Mouse (Mus musculus): Measurements from ENCODE around the gene Crim1. TPM values are rescaled to one million over a fixed set of nuclear protein-coding genes. Genes with fewer than 3 reads are reported as not detected.
"Not testable (repeated sequence)": the region's sequence is repeated elsewhere in the genome, so short reads cannot be mapped to it uniquely, and the experiment has no call there.

Gene Crim1
- polyA plus RNA-seq, 1 experiment = 1.7 TPM

DNA sequence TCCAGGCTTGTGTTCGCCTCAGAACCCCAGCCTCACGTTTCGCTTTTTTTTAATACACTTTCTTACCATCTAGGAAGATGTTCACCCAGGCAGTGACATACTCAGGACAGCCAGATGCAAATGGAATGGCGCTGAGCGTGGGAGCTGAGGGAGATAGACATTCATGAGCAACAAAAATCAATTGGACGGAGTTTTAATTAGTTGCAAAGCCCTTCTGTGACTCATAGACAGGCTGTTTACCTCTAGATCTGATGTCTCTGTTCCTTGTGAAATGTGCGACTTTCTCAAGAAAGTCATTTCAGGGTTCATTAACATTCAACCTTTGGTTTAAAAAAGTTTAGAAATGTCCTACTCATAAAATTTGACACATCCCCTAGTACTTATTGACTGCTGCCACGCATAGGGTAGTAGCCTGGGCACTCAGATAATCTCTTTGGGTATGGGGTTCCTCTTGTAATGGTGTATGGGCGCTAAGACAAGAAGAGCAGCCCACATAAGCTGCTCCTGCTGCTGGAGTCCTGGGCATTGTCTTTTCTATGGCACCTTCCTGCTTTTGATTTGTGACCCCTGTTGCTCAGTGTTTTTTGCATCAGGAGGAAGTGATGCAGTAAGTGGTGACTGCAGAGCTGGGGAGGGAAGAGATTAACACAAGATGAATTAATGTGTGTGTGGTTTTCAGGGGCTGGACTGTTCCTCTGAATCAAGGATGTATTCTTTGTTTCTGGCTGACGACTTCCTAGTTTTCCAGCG, 46.8 kb downstream of the Crim1 start:
- 43% methylated on average over 11 of the region's 11 CpGs for WGBS
- no peak overlapping the region for H3K27ac ChIP-seq (ENCODE audit: control insufficient read depth, insufficient read depth, low read depth, low read length, poor library complexity)
- no peak for TF ChIP-seq POLR2A (IDR thresholded peaks at IDR 0.05; ENCODE audit: borderline replicate concordance, control insufficient read depth, low read depth, low read length)
- H3K4me3 ChIP-seq (replicated peaks; ENCODE audit: control insufficient read depth, low read depth, low read length) = no peak overlapping the region
- H3K4me1 ChIP-seq (ENCODE audit: control insufficient read depth, insufficient read depth, low read length) = no peaks in the 10 kb centered on the region; the same call in 1 of the 2 replicates

DNA sequence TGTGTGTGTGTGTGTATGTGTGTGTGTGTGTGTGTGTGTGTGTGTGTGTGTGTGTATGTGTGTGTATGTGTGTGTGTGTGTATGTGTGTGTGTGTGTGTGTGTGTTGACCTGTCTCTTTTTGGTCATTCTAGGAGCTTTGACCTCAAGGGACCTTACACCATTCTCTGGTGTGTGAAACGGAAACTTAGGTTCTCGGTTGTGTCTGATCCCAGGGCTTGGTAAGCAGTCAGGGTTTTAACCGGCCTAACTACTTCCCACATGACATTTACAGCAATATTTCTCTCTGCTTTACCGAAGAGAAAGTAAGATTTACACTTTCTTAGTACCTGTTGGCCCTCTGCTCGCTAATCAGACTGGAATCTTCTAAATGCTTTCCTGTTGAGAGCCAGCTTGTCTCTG, 48.1 kb downstream of the Crim1 start:
- no peak for TF ChIP-seq POLR2A (IDR thresholded peaks at IDR 0.05; ENCODE audit: borderline replicate concordance, control insufficient read depth, low read depth, low read length)
- TF ChIP-seq CTCF (IDR thresholded peaks at IDR 0.05; ENCODE audit: control insufficient read depth, insufficient read depth, low read length) = no peak
- Histone ChIP-seq H3K27ac (ENCODE audit: control insufficient read depth, insufficient read depth, low read depth, low read length, poor library complexity) (no peak overlapping the region), H3K4me1 (ENCODE audit: control insufficient read depth, insufficient read depth, low read length) (no peaks in the 10 kb centered on the region; the same call in 1 of the 2 replicates), H3K4me3 (replicated peaks; ENCODE audit: control insufficient read depth, low read depth, low read length) (no peak overlapping the region)
- WGBS = 9% methylated on average over 5 of the region's 5 CpGs

GRCm38 (mm10) chr17:78248943-78249342, 48.9 kb downstream of the Crim1 start:
- Histone ChIP-seq H3K4me1 (ENCODE audit: control insufficient read depth, insufficient read depth, low read length) (no peaks in the 10 kb centered on the region; the same call in 1 of the 2 replicates), H3K27ac (ENCODE audit: control insufficient read depth, insufficient read depth, low read depth, low read length, poor library complexity) (no peak overlapping the region)
- 51% methylated on average over 3 of the region's 3 CpGs for WGBS

GRCm38 (mm10) chr17:78250149-78250938, 50.3 kb downstream of the Crim1 start:
- no peak overlapping the region for H3K4me3 ChIP-seq (replicated peaks; ENCODE audit: control insufficient read depth, low read depth, low read length)
- H3K27ac ChIP-seq (ENCODE audit: control insufficient read depth, insufficient read depth, low read depth, low read length, poor library complexity) = no peak overlapping the region
- TF ChIP-seq POLR2A (IDR thresholded peaks at IDR 0.05; ENCODE audit: borderline replicate concordance, control insufficient read depth, low read depth, low read length) (no peak), CTCF (IDR thresholded peaks at IDR 0.05; ENCODE audit: control insufficient read depth, insufficient read depth, low read length) (no peak)
- H3K4me1 ChIP-seq (ENCODE audit: control insufficient read depth, insufficient read depth, low read length) = no peaks in the 10 kb centered on the region; the same call in 1 of the 2 replicates
- 88% methylated on average over 14 of the region's 14 CpGs for WGBS

More at GRCm38 (mm10) chr17:78248943-78249342, 48.9 kb downstream of the Crim1 start:
- no peak overlapping the region for H3K4me3 ChIP-seq (replicated peaks; ENCODE audit: control insufficient read depth, low read depth, low read length)
- TF ChIP-seq CTCF (IDR thresholded peaks at IDR 0.05; ENCODE audit: control insufficient read depth, insufficient read depth, low read length) = no peak
- no peak for TF ChIP-seq POLR2A (IDR thresholded peaks at IDR 0.05; ENCODE audit: borderline replicate concordance, control insufficient read depth, low read depth, low read length)

GRCm38 (mm10) chr17:78253587-78253986, 53.5 kb downstream of the Crim1 start:
- H3K27ac ChIP-seq (ENCODE audit: control insufficient read depth, insufficient read depth, low read depth, low read length, poor library complexity); H3K4me3 ChIP-seq (replicated peaks; ENCODE audit: control insufficient read depth, low read depth, low read length); H3K4me1 ChIP-seq (ENCODE audit: control insufficient read depth, insufficient read depth, low read length): not testable (repeated sequence)
- 89% methylated on average over 2 of the region's 2 CpGs for WGBS

DNA sequence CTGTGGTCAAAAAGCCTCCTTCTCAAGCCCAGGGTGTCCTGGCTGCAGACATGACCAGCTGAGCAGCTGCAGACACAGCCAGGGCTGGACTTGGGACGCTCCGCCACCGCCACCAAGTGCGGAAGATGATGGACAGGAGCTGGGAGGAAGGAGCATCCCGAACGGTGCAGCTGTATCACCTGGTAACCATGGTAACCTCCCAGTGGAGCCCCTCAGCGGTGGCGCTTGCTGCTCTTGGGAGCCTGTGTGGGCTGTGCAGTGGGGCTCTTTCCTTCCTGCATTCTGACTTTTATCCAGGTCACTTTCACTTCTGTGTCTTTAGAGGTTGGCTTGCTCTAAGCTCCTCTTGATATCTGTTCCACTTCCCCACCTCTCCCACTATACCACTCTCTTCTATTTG, 54.2 kb downstream of the Crim1 start:
- no peak overlapping the region for H3K27ac ChIP-seq (ENCODE audit: control insufficient read depth, insufficient read depth, low read depth, low read length, poor library complexity)
- TF ChIP-seq POLR2A (IDR thresholded peaks at IDR 0.05; ENCODE audit: borderline replicate concordance, control insufficient read depth, low read depth, low read length) (no peak), CTCF (IDR thresholded peaks at IDR 0.05; ENCODE audit: control insufficient read depth, insufficient read depth, low read length) (no peak)
- WGBS = 83% methylated on average over 8 of the region's 8 CpGs
- no peak overlapping the region for H3K4me3 ChIP-seq (replicated peaks; ENCODE audit: control insufficient read depth, low read depth, low read length)
- H3K4me1 ChIP-seq (ENCODE audit: control insufficient read depth, insufficient read depth, low read length) = no peaks in the 10 kb centered on the region; the same call in 1 of the 2 replicates

- 85% methylated on average over 9 of the region's 9 CpGs for WGBS
- Histone ChIP-seq H3K4me1 (ENCODE audit: control insufficient read depth, insufficient read depth, low read length) (no peaks in the 10 kb centered on the region; the same call in 1 of the 2 replicates), H3K4me3 (replicated peaks; ENCODE audit: control insufficient read depth, low read depth, low read length) (no peak overlapping the region), H3K27ac (ENCODE audit: control insufficient read depth, insufficient read depth, low read depth, low read length, poor library complexity) (no peak overlapping the region)
- TF ChIP-seq CTCF (IDR thresholded peaks at IDR 0.05; ENCODE audit: control insufficient read depth, insufficient read depth, low read length) = no peak
- no peak for TF ChIP-seq POLR2A (IDR thresholded peaks at IDR 0.05; ENCODE audit: borderline replicate concordance, control insufficient read depth, low read depth, low read length)
These were observed 55.7 kb downstream of the Crim1 start for GRCm38 (mm10) chr17:78255711-78256110.

DNA sequence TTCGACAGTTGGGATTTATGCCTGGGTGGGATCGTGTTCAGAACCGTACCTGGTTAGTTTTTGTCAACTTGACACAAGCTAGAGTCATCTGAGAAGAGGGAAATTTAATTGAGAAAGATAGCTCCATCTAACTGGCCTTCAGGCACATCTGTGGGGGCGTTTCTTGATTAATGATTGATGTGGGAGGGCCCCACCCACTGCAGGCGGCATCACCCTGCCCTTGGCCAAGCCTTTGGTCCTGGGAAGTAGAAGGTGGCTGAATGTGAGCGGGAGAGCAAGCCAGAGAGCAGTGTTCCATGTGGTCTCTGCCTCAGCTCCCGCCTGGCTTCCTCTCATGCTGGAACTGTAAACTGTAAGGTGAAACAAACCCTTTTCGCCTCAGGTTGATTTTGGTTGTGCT, 56.5 kb downstream of the Crim1 start:
- Histone ChIP-seq H3K27ac (ENCODE audit: control insufficient read depth, insufficient read depth, low read depth, low read length, poor library complexity) (no peak overlapping the region), H3K4me1 (ENCODE audit: control insufficient read depth, insufficient read depth, low read length) (no peaks in the 10 kb centered on the region; the same call in 1 of the 2 replicates), H3K4me3 (replicated peaks; ENCODE audit: control insufficient read depth, low read depth, low read length) (no peak overlapping the region)
- TF ChIP-seq POLR2A (IDR thresholded peaks at IDR 0.05; ENCODE audit: borderline replicate concordance, control insufficient read depth, low read depth, low read length) (no peak), CTCF (IDR thresholded peaks at IDR 0.05; ENCODE audit: control insufficient read depth, insufficient read depth, low read length) (no peak)
- 75% methylated on average over 8 of the region's 8 CpGs for WGBS
